Mouse (Mus musculus) testis, adult 2 months (tissue): ENCODE results near the gene Gpr157.

Experiments used
- CTCF ChIP-seq: fragments of 200-500 bp; IDR thresholded peaks from 2 replicates; pipeline ENCODE4 v1.5.1; 2012; ENCODE audit warnings: low read depth, mild to moderate bottlenecking, inconsistent platforms, low read length, moderate library complexity; ENCODE audit not compliant: control insufficient read depth, insufficient read depth, insufficient replicate concordance
- POLR2A ChIP-seq: fragments of 200-500 bp; IDR thresholded peaks from 2 replicates; pipeline ENCODE4 v1.6.1; 2012; ENCODE audit warnings: low read depth, mild to moderate bottlenecking, inconsistent platforms, low read length, moderate library complexity; ENCODE audit not compliant: control insufficient read depth

GRCm38 (mm10) chr4:150102822-150103221 lies 15.7 kb downstream of the Gpr157 start:
- TF ChIP-seq POLR2A: no peak
- TF ChIP-seq CTCF: no peak
